Mouse (Mus musculus): ENCODE measurements around the gene Acbd7.

DNA sequence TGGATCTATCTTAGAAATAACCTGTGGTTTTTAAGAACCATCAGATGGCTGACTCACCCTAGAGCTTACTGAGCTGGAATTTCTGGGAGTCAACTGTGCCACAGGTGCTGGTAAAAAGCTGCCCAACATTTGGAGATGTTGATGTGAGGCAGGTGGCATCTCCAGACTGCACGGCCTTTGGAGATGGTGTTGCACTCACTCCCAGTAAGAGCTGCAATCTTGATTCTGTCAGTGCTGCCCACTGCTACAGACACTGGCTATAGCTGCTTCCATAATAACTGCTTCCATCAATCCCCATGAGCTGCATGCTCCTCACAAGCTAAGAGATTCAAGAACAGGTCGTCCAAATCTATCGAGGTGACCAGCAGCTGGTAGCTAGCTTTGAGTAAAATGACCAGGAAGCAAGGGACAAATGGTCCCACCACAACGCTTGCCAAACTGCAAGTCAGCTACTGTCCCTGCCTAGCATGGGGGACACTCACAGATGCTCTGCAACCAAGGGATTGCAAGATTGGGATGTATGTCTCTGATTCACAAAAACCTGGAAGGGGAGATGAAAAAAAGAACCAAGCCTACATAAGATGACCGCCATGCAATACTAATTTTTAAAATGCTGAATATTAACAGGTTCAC is 4.8 kb upstream of the Acbd7 start:
- no peak for TF ChIP-seq POLR2A (IDR thresholded peaks at IDR 0.05; ENCODE audit: extremely low read depth, insufficient read depth, low read length)
- no peak for TF ChIP-seq CTCF (IDR thresholded peaks at IDR 0.05; ENCODE audit: low read depth, low read length)

Measured in liver, adult 2 months (tissue).